Comparison of ENCODE assay signal across 14 mouse cellular contexts in genomic region chr16:55698489-55698892, GRCm38 (mm10).
DNase-seq lines count a peak whose midpoint lies in the region; ATAC-seq and TF ChIP-seq lines count a peak whose summit lies in the region.
"Had no signal": no experiment of that assay in that cellular context is flagged by ENCODE, and none has a peak within 500 bp of the region (broad histone marks: within the 10 kb centered on the region; RNA-seq: fewer than 3 reads in every experiment).

No protein-coding gene starts in this region.

- WGBS in kidney, adult 2 months, result 75% methylated on average over 3 of the region's 3 CpGs
- WGBS in forebrain, embryonic 12.5 days, result 89% methylated on average over 3 of the region's 3 CpGs

- H3K9me3 ChIP-seq in megakaryocyte, embryonic 14.5 days, result no peaks in the 10 kb centered on the region
- H3K9me3 ChIP-seq in forebrain, embryonic 12.5 days, result no peaks in the 10 kb centered on the region
- H3K9me3 ChIP-seq: hindbrain, embryonic 13.5 days had no signal

- H3K27me3 ChIP-seq in kidney, adult 2 months (replicated peaks; ENCODE audit: control insufficient read depth, insufficient read depth, low read length), result no peaks in the 10 kb centered on the region
- H3K27me3 ChIP-seq in megakaryocyte, embryonic 14.5 days (replicated peaks), result no peaks in the 10 kb centered on the region
- no peaks in the 10 kb centered on the region for H3K27me3 ChIP-seq in forebrain, embryonic 12.5 days
- H3K27me3 ChIP-seq: hindbrain, embryonic 13.5 days had no signal

- H3K27ac ChIP-seq in kidney, adult 2 months (ENCODE audit: insufficient read depth, low read depth, low read length), result no peak overlapping the region
- no peak overlapping the region for H3K27ac ChIP-seq in forebrain, embryonic 12.5 days
- H3K27ac ChIP-seq in gastrocnemius, adult 2 months, result no peak overlapping the region
- H3K27ac ChIP-seq: heart, adult 2 months; hindbrain, embryonic 13.5 days had no signal

- H3K36me3 ChIP-seq in kidney, adult 2 months (ENCODE audit: control insufficient read depth, insufficient read depth, low read length), result no peaks in the 10 kb centered on the region
- H3K36me3 ChIP-seq in megakaryocyte, embryonic 14.5 days (replicated peaks; ENCODE audit: low read length), result no peaks in the 10 kb centered on the region
- H3K36me3 ChIP-seq in forebrain, embryonic 12.5 days (replicated peaks), result no peaks in the 10 kb centered on the region
- H3K36me3 ChIP-seq: hindbrain, embryonic 13.5 days had no signal

- H3K4me2 ChIP-seq in forebrain, embryonic 12.5 days, result no peak overlapping the region
- H3K4me2 ChIP-seq: hindbrain, embryonic 13.5 days had no signal

- DNase-seq in kidney, adult 2 months, result peak; percentile 9
- DNase-seq in kidney, adult 18-20 months, result no peak
- peak; percentile 9 to 15 for DNase-seq in B cell, adult 2 months
- DNase-seq in brain, adult 2 months (ENCODE audit: low read depth, low spot score), result peak; percentile 2
- no peak for DNase-seq in retina, postnatal 1 day
- no peak for DNase-seq in gastrocnemius, adult 2 months
- DNase-seq: adrenal gland, postnatal 25 days; cerebellum, adult 9-10 months; heart, adult 2 months; lung, postnatal 36 days had no signal

- TF ChIP-seq POLR2A in kidney, adult 2 months (IDR thresholded peaks at IDR 0.05; ENCODE audit: low read depth, low read length), result no peak

- intact Hi-C loops in gastrocnemius, adult 2 months (cut with DNase I), result no loop called here

- H3K4me3 ChIP-seq in kidney, adult 2 months (ENCODE audit: insufficient read depth, low read depth, low read length), result no peak overlapping the region
- peak overlapping the region; percentile 83 for H3K4me3 ChIP-seq in megakaryocyte, embryonic 14.5 days (replicated peaks)
- H3K4me3 ChIP-seq in forebrain, embryonic 12.5 days (replicated peaks), result no peak overlapping the region
- H3K4me3 ChIP-seq in gastrocnemius, adult 2 months, result no peak overlapping the region
- H3K4me3 ChIP-seq: heart, adult 2 months; hindbrain, embryonic 13.5 days had no signal

- ATAC-seq in forebrain, embryonic 12.5 days (ENCODE audit: low FRiP score), result no peak
- ATAC-seq: midbrain, embryonic 16.5 days had no signal

- no peak for TF ChIP-seq CTCF in kidney, adult 2 months (conservative IDR thresholded peaks at IDR 0.05; ENCODE audit: insufficient read depth, insufficient read length, low read depth, low read length)
- TF ChIP-seq CTCF in gastrocnemius, adult 2 months (IDR thresholded peaks at IDR 0.05), result no peak

- no peaks in the 10 kb centered on the region for H3K4me1 ChIP-seq in kidney, adult 2 months (ENCODE audit: control insufficient read depth, insufficient read depth, low read length)
- peaks cover 38% of the 10 kb centered on the region for H3K4me1 ChIP-seq in megakaryocyte, embryonic 14.5 days
- H3K4me1 ChIP-seq in forebrain, embryonic 12.5 days, result no peaks in the 10 kb centered on the region; the same call in 1 of the 2 replicates
- H3K4me1 ChIP-seq: hindbrain, embryonic 13.5 days had no signal

- no peak overlapping the region for H3K9ac ChIP-seq in forebrain, embryonic 12.5 days
- H3K9ac ChIP-seq: hindbrain, embryonic 13.5 days had no signal

Comparison
In these comparisons a context has a peak if more than half of its experiments do, and no peak if none do; other contexts are left out.
1. DNase-seq: peak in kidney, adult 2 months (single experiment), B cell, adult 2 months (2 of 2) and brain, adult 2 months (single experiment); none in kidney, adult 18-20 months (single experiment), retina, postnatal 1 day (single experiment) and gastrocnemius, adult 2 months (single experiment).